Mouse (Mus musculus) intestine, embryonic 16.5 days (tissue): ENCODE measurements at regions not wholly inside any gene's neighbourhood (a gene's known extent, or its start where the extent isn't known, plus 50 kb on each side); places are given as distances from the start of the nearest gene placed in this dataset.
A peak's percentile ranks its signal among the peaks of the same experiment; 100 is the strongest.

Source experiments
- ATAC-seq: fragments of 200-750 bp; cut with Nextera tagmentation; 2 replicates; pipeline ENCODE4 v1.8.0; 2017; ENCODE audit warnings: moderate TSS enrichment, moderate library complexity
- H3K27ac ChIP-seq: fragments of 300-500 bp; sonication (generic); 2 replicates; pipeline ENCODE4 v1.5.1; 2014; ENCODE audit warnings: mild to moderate bottlenecking, low read length
- H3K27me3 ChIP-seq: fragments of 300-500 bp; sonication (generic); replicated peaks from 2 replicates; pipeline ENCODE4 v1.6.1; 2014; ENCODE audit warnings: low read length, control low read depth, mixed read lengths; ENCODE audit not compliant: control insufficient read depth, insufficient read depth
- H3K36me3 ChIP-seq: fragments of 300-500 bp; sonication (generic); 2 replicates; pipeline ENCODE4 v1.6.1; 2014; ENCODE audit warnings: low read length, control low read depth; ENCODE audit not compliant: control insufficient read depth, insufficient read depth
- H3K4me1 ChIP-seq: fragments of 300-500 bp; sonication (generic); 2 replicates; pipeline ENCODE4 v1.6.1; 2014; ENCODE audit warnings: low read length, control low read depth, mixed read lengths; ENCODE audit not compliant: control insufficient read depth, insufficient read depth
- H3K4me2 ChIP-seq: fragments of 300-500 bp; sonication (generic); 2 replicates; pipeline ENCODE4 v1.6.1; 2014; ENCODE audit warnings: low read depth, low read length, control low read depth
- H3K4me3 ChIP-seq: fragments of 300-500 bp; sonication (generic); 2 replicates; pipeline ENCODE4 v1.5.1; 2014; ENCODE audit warnings: mild to moderate bottlenecking, low read length
- H3K9ac ChIP-seq: fragments of 300-500 bp; sonication (generic); 2 replicates; pipeline ENCODE4 v1.6.1; 2014; ENCODE audit warnings: low read depth, low read length
- H3K9me3 ChIP-seq: fragments of 300-500 bp; sonication (generic); 2 replicates; pipeline ENCODE4 v1.6.1; 2016; ENCODE audit warnings: low read length, control low read depth; ENCODE audit not compliant: control insufficient read depth
- WGBS: fragments of 180-500 bp; shearing (Covaris S2); extraction: QIAGEN DNeasy Blood & Tissue Kit; methylation state at CpG from one replicate; pipeline ENCODE4 v1.1.7; 2014; 5-methylcytosine and 5-hydroxymethylcytosine counted together

- 80% methylated on average over 13 of the region's 13 CpGs for WGBS
Observed at GRCm38 (mm10) chr4:106185745-106186501, 130.1 kb upstream of the Usp24 start.

GRCm38 (mm10) chr4:106186684-106187083 is 129.3 kb upstream of the Usp24 start:
- no peaks in the 10 kb centered on the region for H3K36me3 ChIP-seq
- no peaks in the 10 kb centered on the region for H3K4me1 ChIP-seq
- H3K9ac ChIP-seq, result no peak overlapping the region
- H3K27ac ChIP-seq, result no peak overlapping the region
- no peak for ATAC-seq
- H3K4me2 ChIP-seq, result no peak overlapping the region
- 82% methylated on average over 7 of the region's 7 CpGs for WGBS
- peaks cover 5% of the 10 kb centered on the region; the same call in 1 of the 2 replicates for H3K9me3 ChIP-seq
- no peak overlapping the region for H3K4me3 ChIP-seq
- no peaks in the 10 kb centered on the region for H3K27me3 ChIP-seq

More at GRCm38 (mm10) chr4:106185745-106186501, 130.1 kb upstream of the Usp24 start:
- Histone ChIP-seq H3K27me3 (no peaks in the 10 kb centered on the region), H3K36me3 (no peaks in the 10 kb centered on the region), H3K4me3 (no peak overlapping the region), H3K4me1 (no peaks in the 10 kb centered on the region), H3K27ac (no peak overlapping the region), H3K9ac (no peak overlapping the region), H3K4me2 (no peak overlapping the region), H3K9me3 (peaks cover 5% of the 10 kb centered on the region; the same call in 1 of the 2 replicates)
- ATAC-seq, result no peak

DNA sequence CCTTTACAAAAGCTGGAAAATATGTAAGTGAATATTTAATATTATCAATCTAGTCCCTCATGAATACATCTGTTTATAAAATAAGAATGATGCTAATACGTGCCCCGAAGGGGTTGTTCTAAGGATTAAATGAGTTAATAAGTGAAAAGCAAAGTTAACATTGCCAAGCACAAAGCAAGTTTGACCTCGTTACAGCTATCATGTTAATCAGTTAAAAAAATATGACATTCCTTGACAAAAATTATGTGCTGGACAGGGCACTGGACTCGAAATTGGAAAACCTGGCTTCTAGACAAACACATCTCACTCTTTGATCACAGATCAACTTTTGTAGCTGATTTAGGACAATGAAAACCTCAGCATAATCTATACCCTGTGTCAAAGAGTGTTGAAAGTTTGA is 125.8 kb upstream of the Usp24 start:
- whole genome bisulfite sequencing, result 82% methylated on average over 4 of the region's 4 CpGs

DNA sequence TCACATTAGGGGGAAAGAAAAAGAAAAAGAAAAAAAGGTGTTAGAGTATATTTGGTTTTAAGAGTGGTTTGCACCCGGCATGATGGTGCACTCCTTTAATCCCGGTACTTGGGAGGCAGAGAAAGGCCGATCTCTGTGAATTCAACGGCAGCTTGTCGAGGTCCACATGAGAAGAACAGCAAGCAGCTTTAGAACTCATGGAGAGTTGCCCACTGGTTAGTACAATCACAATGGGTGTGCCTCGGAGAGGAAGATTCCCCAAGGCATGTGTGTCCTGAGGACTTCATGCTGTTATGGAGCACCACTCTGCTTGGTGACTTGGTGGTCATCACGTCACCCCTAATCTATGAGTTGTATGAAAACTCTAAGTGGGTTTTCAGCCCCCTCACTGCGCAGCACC is 124.7 kb upstream of the Usp24 start:
- Histone ChIP-seq H3K4me3 (no peak overlapping the region), H3K36me3 (no peaks in the 10 kb centered on the region), H3K4me1 (no peaks in the 10 kb centered on the region), H3K4me2 (no peak overlapping the region), H3K9me3 (no peaks in the 10 kb centered on the region), H3K27ac (no peak overlapping the region), H3K9ac (no peak overlapping the region), H3K27me3 (no peaks in the 10 kb centered on the region)
- 90% methylated on average over 8 of the region's 8 CpGs for WGBS
- ATAC-seq, result no peak

More for the DNA sequence above, 125.8 kb upstream of the Usp24 start:
- Histone ChIP-seq H3K27me3 (no peaks in the 10 kb centered on the region), H3K4me1 (no peaks in the 10 kb centered on the region), H3K9ac (no peak overlapping the region), H3K4me2 (no peak overlapping the region), H3K9me3 (no peaks in the 10 kb centered on the region), H3K4me3 (no peak overlapping the region), H3K36me3 (no peaks in the 10 kb centered on the region), H3K27ac (no peak overlapping the region)
- no peak for ATAC-seq

GRCm38 (mm10) chr4:106191843-106192242 is 124.2 kb upstream of the Usp24 start:
- Histone ChIP-seq H3K4me2 (no peak overlapping the region), H3K27me3 (no peaks in the 10 kb centered on the region), H3K9ac (no peak overlapping the region), H3K4me3 (no peak overlapping the region), H3K9me3 (no peaks in the 10 kb centered on the region), H3K36me3 (no peaks in the 10 kb centered on the region), H3K27ac (no peak overlapping the region), H3K4me1 (no peaks in the 10 kb centered on the region)
- WGBS, result 64% methylated on average over 3 of the region's 3 CpGs
- ATAC-seq, result no peak

DNA sequence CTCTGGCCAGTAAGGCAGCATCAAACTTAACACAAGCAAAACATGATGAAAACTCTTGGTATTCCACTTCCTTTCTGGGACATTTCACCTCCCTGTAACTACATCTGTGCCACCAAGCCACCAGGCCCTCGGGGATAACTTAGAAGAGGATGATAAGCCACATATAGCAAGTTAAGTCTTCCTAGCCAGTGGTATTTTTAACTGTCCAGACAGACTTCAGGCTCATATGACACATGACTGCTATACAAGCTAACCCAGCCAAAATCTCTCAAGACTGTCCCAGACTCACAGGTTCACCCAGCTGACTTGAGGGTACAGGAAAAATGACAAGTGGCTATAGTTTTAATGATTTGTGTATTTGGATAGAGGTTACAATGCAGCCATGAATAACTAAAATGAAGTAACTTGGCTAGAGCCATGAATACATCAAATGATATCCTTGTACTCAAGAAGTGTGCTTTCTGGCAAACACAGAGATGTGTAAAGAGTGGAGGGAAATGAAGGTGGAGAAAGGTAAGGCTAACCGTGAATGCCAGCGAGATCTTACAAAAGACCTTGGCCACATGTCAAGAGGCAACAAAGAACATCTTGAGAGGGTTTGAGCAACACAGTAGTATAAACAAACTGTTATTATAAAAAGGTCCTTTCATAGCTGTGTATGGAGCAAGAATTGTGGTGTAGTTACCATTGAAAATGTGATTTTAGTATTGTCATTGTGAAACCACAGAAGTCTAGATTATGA is 122.6 kb upstream of the Usp24 start:
- no peak for ATAC-seq
- no peaks in the 10 kb centered on the region for H3K27me3 ChIP-seq

DNA sequence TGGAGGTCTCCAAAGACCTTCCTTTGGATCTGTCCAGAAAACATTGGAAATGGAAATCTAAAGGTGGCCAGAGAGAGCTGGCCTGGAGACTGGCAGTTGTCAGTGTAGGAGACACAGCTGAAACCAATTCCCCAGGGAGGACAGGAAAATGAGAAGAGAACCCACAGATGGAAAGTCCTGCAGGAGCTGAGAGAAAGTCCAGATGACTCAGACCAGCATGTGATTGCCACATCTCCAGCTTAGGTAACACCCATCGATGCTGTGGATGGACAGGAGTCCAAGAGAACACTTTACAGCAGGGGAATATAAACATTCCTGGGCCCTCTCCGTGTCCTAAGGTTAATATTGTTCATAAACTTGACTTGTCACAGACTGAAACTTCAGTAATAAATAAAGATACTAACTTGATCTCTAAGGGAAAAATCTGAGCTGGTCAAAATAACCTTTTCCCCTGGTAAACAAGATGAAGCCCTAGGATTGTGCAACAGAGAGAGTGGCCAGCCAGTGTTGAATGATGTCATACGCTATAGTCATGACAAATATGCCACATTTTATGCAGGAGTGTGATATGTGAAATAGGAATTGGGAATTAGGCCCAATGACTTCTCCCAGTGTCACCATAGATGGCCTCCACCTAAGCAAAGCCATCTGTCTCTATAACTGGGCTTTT is 120.4 kb upstream of the Usp24 start:
- no peak overlapping the region for H3K27ac ChIP-seq
- no peak overlapping the region for H3K4me2 ChIP-seq
- peaks cover 8% of the 10 kb centered on the region; the same call in 1 of the 2 replicates for H3K4me1 ChIP-seq
- 48% methylated on average over 3 of the region's 3 CpGs for WGBS
- ATAC-seq, result 0 out of 2 replicates have a peak, but pooled peaks have one; percentile 43
- no peaks in the 10 kb centered on the region for H3K9me3 ChIP-seq
- H3K36me3 ChIP-seq, result no peaks in the 10 kb centered on the region
- H3K27me3 ChIP-seq, result no peaks in the 10 kb centered on the region
- no peak overlapping the region for H3K4me3 ChIP-seq
- no peak overlapping the region for H3K9ac ChIP-seq

More for the DNA sequence above, 122.6 kb upstream of the Usp24 start:
- H3K4me1 ChIP-seq, result no peaks in the 10 kb centered on the region
- H3K27ac ChIP-seq, result no peak overlapping the region
- no peak overlapping the region for H3K4me3 ChIP-seq
- no peak overlapping the region for H3K4me2 ChIP-seq
- no peaks in the 10 kb centered on the region for H3K36me3 ChIP-seq
- no peaks in the 10 kb centered on the region for H3K9me3 ChIP-seq
- no peak overlapping the region for H3K9ac ChIP-seq
- 77% methylated on average over 3 of the region's 3 CpGs for WGBS

DNA sequence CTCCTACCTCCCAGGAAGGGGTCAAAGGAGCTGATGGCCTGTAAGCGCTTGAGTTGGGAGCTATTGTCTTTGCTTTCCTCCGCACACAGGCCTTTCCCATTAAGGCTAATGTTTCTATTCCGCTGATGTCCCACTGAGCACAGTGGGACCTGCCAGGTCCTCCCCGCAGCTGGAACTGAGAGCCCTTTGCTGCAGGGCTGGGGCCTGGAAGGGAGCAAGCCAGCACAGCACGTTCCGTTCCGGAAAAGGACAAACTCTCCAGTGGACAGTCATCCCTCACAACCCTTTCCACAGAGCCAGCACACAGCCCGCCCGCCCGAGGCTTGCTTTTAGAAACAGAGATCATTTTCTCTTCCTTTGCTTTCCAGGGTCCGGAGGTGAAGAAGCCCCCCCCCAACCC is 116.2 kb upstream of the Usp24 start:
- whole genome bisulfite sequencing, result 15% methylated on average over 11 of the region's 11 CpGs
- peaks cover 8% of the 10 kb centered on the region; the same call in 1 of the 2 replicates for H3K4me1 ChIP-seq
- H3K36me3 ChIP-seq, result no peaks in the 10 kb centered on the region
- peak overlapping the region; percentile 23; the same call in 1 of the 2 replicates for H3K4me2 ChIP-seq
- no peak overlapping the region for H3K4me3 ChIP-seq
- no peaks in the 10 kb centered on the region for H3K27me3 ChIP-seq
- peak; percentile 60 for ATAC-seq
- no peaks in the 10 kb centered on the region for H3K9me3 ChIP-seq
- no peak overlapping the region for H3K9ac ChIP-seq
- no peak overlapping the region for H3K27ac ChIP-seq

DNA sequence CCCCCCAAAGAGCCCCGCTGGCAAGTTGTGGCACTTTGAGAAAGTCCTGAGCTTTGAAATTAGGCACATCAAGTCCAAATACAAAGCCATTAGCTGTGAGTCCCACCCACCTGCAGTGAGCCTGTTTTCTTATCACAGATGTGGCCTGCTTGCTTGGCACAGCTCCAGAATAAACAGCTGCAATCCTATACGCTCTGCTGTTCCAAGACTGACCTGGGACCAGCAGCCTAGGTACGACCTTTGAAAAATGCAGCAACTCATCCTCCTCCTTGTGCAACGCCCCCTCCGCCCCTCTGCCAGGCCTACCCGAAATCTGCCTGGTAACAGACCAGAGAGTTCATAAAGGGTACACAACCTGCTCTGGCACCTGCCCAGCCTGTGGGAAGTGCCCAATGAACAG is 115.8 kb upstream of the Usp24 start:
- Histone ChIP-seq H3K36me3 (no peaks in the 10 kb centered on the region), H3K4me3 (no peak overlapping the region), H3K9ac (no peak overlapping the region), H3K4me1 (peaks cover 8% of the 10 kb centered on the region; the same call in 1 of the 2 replicates), H3K4me2 (peak overlapping the region; percentile 23; the same call in 1 of the 2 replicates), H3K27me3 (no peaks in the 10 kb centered on the region), H3K27ac (no peak overlapping the region), H3K9me3 (no peaks in the 10 kb centered on the region)
- 28% methylated on average over 6 of the region's 6 CpGs for WGBS
- ATAC-seq, result peak; percentile 93
